Mouse (Mus musculus) forebrain, embryonic 16.5 days (tissue): ENCODE measurements at regions not wholly inside any gene's neighbourhood (a gene's known extent, or its start where the extent isn't known, plus 50 kb on each side); places are given as distances from the start of the nearest gene placed in this dataset.

Experiments used
- ATAC-seq: fragments of 200-750 bp; cut with Nextera tagmentation; 2 replicates; pipeline ENCODE4 v1.8.0; 2017; ENCODE audit warnings: mild to moderate bottlenecking, moderate library complexity
- H3K27ac ChIP-seq: fragments of 300-500 bp; sonication (generic); 2 replicates; pipeline ENCODE4 v1.5.1; 2014; ENCODE audit warnings: low read length, control low read depth
- H3K27me3 ChIP-seq: fragments of 300-500 bp; sonication (generic); replicated peaks from 2 replicates; pipeline ENCODE4 v1.6.1; 2014; ENCODE audit warnings: low read length; ENCODE audit not compliant: control insufficient read depth, insufficient read depth
- H3K36me3 ChIP-seq: fragments of 300-500 bp; sonication (generic); 2 replicates; pipeline ENCODE4 v1.6.1; 2014; ENCODE audit not compliant: control insufficient read depth, insufficient read depth
- H3K4me1 ChIP-seq: fragments of 300-500 bp; sonication (generic); replicated peaks from 2 replicates; pipeline ENCODE4 v1.6.1; 2014; ENCODE audit warnings: low read length; ENCODE audit not compliant: control insufficient read depth, insufficient read depth
- H3K4me2 ChIP-seq: fragments of 300-500 bp; sonication (generic); 2 replicates; pipeline ENCODE4 v1.6.1; 2014; ENCODE audit warnings: mild to moderate bottlenecking, low read length, control low read depth
- H3K4me3 ChIP-seq: fragments of 300-500 bp; sonication (generic); replicated peaks from 2 replicates; pipeline ENCODE4 v1.5.1; 2014; ENCODE audit warnings: mild to moderate bottlenecking, low read length, control low read depth
- H3K9ac ChIP-seq: fragments of 300-500 bp; sonication (generic); replicated peaks from 2 replicates; pipeline ENCODE4 v1.6.1; 2014; ENCODE audit warnings: low read depth, low read length, control low read depth
- H3K9me3 ChIP-seq: fragments of 300-500 bp; sonication (generic); 2 replicates; pipeline ENCODE4 v1.6.1; 2016; ENCODE audit warnings: low read length; ENCODE audit not compliant: control insufficient read depth
- WGBS: fragments of 180-500 bp; shearing (Covaris S2); extraction: QIAGEN DNeasy Blood & Tissue Kit; methylation state at CpG from one replicate; pipeline ENCODE4 v1.1.7; 2014; 5-methylcytosine and 5-hydroxymethylcytosine counted together

GRCm38 (mm10) chr1:155490131-155490530 is 67.8 kb upstream of the Acbd6 start:
- no peaks in the 10 kb centered on the region for H3K36me3 ChIP-seq
- H3K27me3 ChIP-seq: no peaks in the 10 kb centered on the region
- H3K4me1 ChIP-seq: peaks cover 45% of the 10 kb centered on the region
- no peak for ATAC-seq
- no peak overlapping the region for H3K4me3 ChIP-seq
- H3K27ac ChIP-seq: peak overlapping the region; percentile 91
- no peaks in the 10 kb centered on the region for H3K9me3 ChIP-seq
- 53% methylated on average over 7 of the region's 7 CpGs for WGBS
- no peak overlapping the region for H3K4me2 ChIP-seq
- no peak overlapping the region; the same call in 1 of the 2 replicates for H3K9ac ChIP-seq

GRCm38 (mm10) chr1:155491205-155492026 is 66.5 kb upstream of the Acbd6 start:
- Histone ChIP-seq H3K4me3 (peak overlapping the region; percentile 5; the same call in 1 of the 2 replicates), H3K4me1 (peaks cover 43% of the 10 kb centered on the region), H3K4me2 (peak overlapping the region; percentile 44), H3K36me3 (no peaks in the 10 kb centered on the region), H3K27me3 (no peaks in the 10 kb centered on the region), H3K9me3 (no peaks in the 10 kb centered on the region), H3K9ac (0 out of 2 replicates have a peak overlapping the region, but pooled peaks have one; percentile 15), H3K27ac (peak overlapping the region; percentile 63)
- WGBS: 3% methylated on average over 24 of the region's 24 CpGs
- ATAC-seq: peak; percentile 65

- Histone ChIP-seq H3K9ac (no peak overlapping the region), H3K4me1 (peaks cover 37% of the 10 kb centered on the region), H3K9me3 (no peaks in the 10 kb centered on the region), H3K36me3 (no peaks in the 10 kb centered on the region), H3K4me2 (no peak overlapping the region), H3K27me3 (no peaks in the 10 kb centered on the region), H3K27ac (no peak overlapping the region), H3K4me3 (no peak overlapping the region)
- WGBS: 85% methylated on average over 6 of the region's 6 CpGs
- ATAC-seq: no peak
Observed at GRCm38 (mm10) chr1:155493333-155493732, 64.6 kb upstream of the Acbd6 start.

GRCm38 (mm10) chr1:155493799-155494198 is 64.1 kb upstream of the Acbd6 start:
- no peaks in the 10 kb centered on the region for H3K36me3 ChIP-seq
- H3K9me3 ChIP-seq: no peaks in the 10 kb centered on the region
- no peak overlapping the region for H3K4me2 ChIP-seq
- H3K27me3 ChIP-seq: no peaks in the 10 kb centered on the region
- H3K4me1 ChIP-seq: peaks cover 33% of the 10 kb centered on the region
- WGBS: 60% methylated on average over 4 of the region's 4 CpGs
- no peak overlapping the region for H3K27ac ChIP-seq
- ATAC-seq: no peak
- H3K9ac ChIP-seq: no peak overlapping the region
- no peak overlapping the region for H3K4me3 ChIP-seq

GRCm38 (mm10) chr1:155494347-155494746 is 63.6 kb upstream of the Acbd6 start:
- 87% methylated on average over 2 of the region's 2 CpGs for WGBS
- Histone ChIP-seq H3K9me3 (no peaks in the 10 kb centered on the region), H3K4me3 (no peak overlapping the region), H3K27me3 (no peaks in the 10 kb centered on the region), H3K27ac (no peak overlapping the region), H3K9ac (no peak overlapping the region), H3K4me2 (no peak overlapping the region), H3K36me3 (no peaks in the 10 kb centered on the region), H3K4me1 (peaks cover 27% of the 10 kb centered on the region)
- ATAC-seq: no peak

GRCm38 (mm10) chr1:155499735-155500134 is 58.2 kb upstream of the Acbd6 start:
- no peaks in the 10 kb centered on the region for H3K9me3 ChIP-seq
- H3K27ac ChIP-seq: no peak overlapping the region
- no peak overlapping the region for H3K4me3 ChIP-seq
- peaks cover 11% of the 10 kb centered on the region for H3K4me1 ChIP-seq
- no peaks in the 10 kb centered on the region for H3K36me3 ChIP-seq
- no peak for ATAC-seq
- H3K9ac ChIP-seq: no peak overlapping the region
- WGBS: 97% methylated on average over 1 of the region's 1 CpGs
- no peaks in the 10 kb centered on the region for H3K27me3 ChIP-seq
- H3K4me2 ChIP-seq: no peak overlapping the region

- H3K9ac ChIP-seq: no peak overlapping the region
- H3K9me3 ChIP-seq: no peaks in the 10 kb centered on the region
- no peak overlapping the region for H3K4me3 ChIP-seq
- H3K27me3 ChIP-seq: no peaks in the 10 kb centered on the region
- H3K4me1 ChIP-seq: peaks cover 15% of the 10 kb centered on the region
- ATAC-seq: peak; percentile 68
- H3K27ac ChIP-seq: 0 out of 2 replicates have a peak overlapping the region, but pooled peaks have one; percentile 37
- H3K36me3 ChIP-seq: no peaks in the 10 kb centered on the region
- H3K4me2 ChIP-seq: no peak overlapping the region
- 26% methylated on average over 10 of the region's 10 CpGs for WGBS
Observed at GRCm38 (mm10) chr1:155502867-155503266, 55.1 kb upstream of the Acbd6 start.

- peaks cover 15% of the 10 kb centered on the region for H3K4me1 ChIP-seq
- H3K9ac ChIP-seq: no peak overlapping the region
- H3K4me2 ChIP-seq: no peak overlapping the region
- H3K27ac ChIP-seq: no peak overlapping the region
- ATAC-seq: peak; percentile 31; the same call in 1 of the 2 replicates
- H3K27me3 ChIP-seq: no peaks in the 10 kb centered on the region
- H3K4me3 ChIP-seq: no peak overlapping the region
- no peaks in the 10 kb centered on the region for H3K36me3 ChIP-seq
- no peaks in the 10 kb centered on the region for H3K9me3 ChIP-seq
- WGBS: 50% methylated on average over 12 of the region's 12 CpGs
Observed at GRCm38 (mm10) chr1:155504581-155505328, 53.2 kb upstream of the Acbd6 start.

GRCm38 (mm10) chr1:155505361-155506077 is 52.4 kb upstream of the Acbd6 start:
- Histone ChIP-seq H3K9ac (no peak overlapping the region), H3K9me3 (no peaks in the 10 kb centered on the region), H3K27ac (no peak overlapping the region), H3K4me1 (peaks cover 15% of the 10 kb centered on the region), H3K36me3 (no peaks in the 10 kb centered on the region), H3K27me3 (no peaks in the 10 kb centered on the region), H3K4me3 (no peak overlapping the region), H3K4me2 (no peak overlapping the region)
- WGBS: 53% methylated on average over 6 of the region's 6 CpGs
- ATAC-seq: no peak
